Mouse (Mus musculus): Measurements from ENCODE around the gene Wwp2. TPM values are rescaled to one million over a fixed set of nuclear protein-coding genes. Genes with fewer than 3 reads are reported as not detected.

Gene Wwp2
- polyA plus RNA-seq, 1 experiment = 146 TPM

DNA sequence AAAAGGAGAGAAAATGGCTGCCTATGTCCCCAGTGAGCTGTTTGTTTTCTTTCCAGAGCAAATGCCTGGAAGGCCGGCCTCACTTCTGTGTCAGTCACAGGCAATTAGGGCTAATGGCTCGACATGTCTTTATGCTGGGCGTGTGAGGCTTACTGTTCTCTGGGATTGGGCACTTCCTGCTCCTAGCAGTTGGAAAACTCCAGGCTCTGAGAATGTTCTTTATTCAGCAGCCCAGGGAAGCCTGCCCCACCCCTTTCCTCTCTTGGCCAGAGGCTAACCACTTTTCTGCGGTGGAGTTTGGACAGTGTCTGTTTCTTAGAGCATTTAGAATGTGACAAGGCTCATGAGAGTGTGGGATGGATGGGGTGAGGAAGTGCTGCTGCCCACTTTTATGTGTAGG, 83.7 kb downstream of the Wwp2 start:
- H3K27ac ChIP-seq (ENCODE audit: insufficient read depth, low read depth, low read length) = peak overlapping the region; percentile 37; the same call in 1 of the 2 replicates
- 26% methylated on average over 4 of the region's 4 CpGs for WGBS
- H3K4me3 ChIP-seq (ENCODE audit: insufficient read depth, low read depth, low read length) = no peak overlapping the region
- H3K4me1 ChIP-seq (ENCODE audit: control insufficient read depth, insufficient read depth, low read length) = peaks cover 4% of the 10 kb centered on the region; the same call in 1 of the 2 replicates
- TF ChIP-seq POLR2A (IDR thresholded peaks at IDR 0.05; ENCODE audit: insufficient read depth, low read depth, low read length) = no peak
- no peak for TF ChIP-seq CTCF (IDR thresholded peaks at IDR 0.05; ENCODE audit: insufficient read depth, low read depth, low read length)

DNA sequence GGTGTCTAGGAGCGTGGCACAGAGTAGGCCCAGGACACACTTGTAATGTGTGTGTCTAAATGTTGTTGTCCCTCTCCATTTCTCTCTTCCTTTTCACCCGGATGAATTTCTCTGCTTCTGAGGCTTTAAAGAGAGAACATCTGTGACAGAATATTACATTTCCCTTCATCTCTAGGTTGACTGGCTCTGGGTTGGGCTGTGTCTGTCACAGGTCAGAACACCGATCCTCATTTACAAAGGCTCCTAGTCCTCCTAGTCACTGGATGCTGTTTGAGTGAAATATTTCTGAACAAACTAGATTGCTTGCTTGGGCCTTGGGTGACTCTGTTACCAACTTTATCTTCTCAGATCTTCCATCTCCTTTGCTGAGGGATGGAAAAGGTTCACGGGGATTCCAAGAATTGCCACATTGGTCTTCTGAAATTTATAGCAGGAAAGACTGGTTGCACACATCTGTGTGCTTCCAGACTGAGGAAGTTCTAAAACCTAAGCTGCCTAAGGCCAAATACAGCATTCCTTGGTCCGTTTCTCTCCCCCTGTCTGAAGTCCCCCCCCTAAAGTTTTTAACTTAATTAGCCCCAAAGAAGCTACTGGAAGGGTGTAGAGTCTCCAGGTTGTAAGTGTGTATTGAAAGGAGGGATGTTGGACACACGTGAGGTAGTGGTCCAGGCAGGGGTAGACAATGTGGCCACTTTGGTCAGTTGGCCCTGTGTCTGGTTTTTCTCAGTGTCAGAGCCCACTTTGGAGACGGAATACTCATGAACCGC, 85.8 kb downstream of the Wwp2 start:
- no peak for TF ChIP-seq CTCF (IDR thresholded peaks at IDR 0.05; ENCODE audit: insufficient read depth, low read depth, low read length)
- TF ChIP-seq POLR2A (IDR thresholded peaks at IDR 0.05; ENCODE audit: insufficient read depth, low read depth, low read length) = no peak
- H3K4me1 ChIP-seq (ENCODE audit: control insufficient read depth, insufficient read depth, low read length) = peaks cover 4% of the 10 kb centered on the region; the same call in 1 of the 2 replicates
- whole genome bisulfite sequencing = 72% methylated on average over 8 of the region's 8 CpGs
- peak overlapping the region; percentile 4; the same call in 1 of the 2 replicates for H3K27ac ChIP-seq (ENCODE audit: insufficient read depth, low read depth, low read length)
- no peak overlapping the region for H3K4me3 ChIP-seq (ENCODE audit: insufficient read depth, low read depth, low read length)

DNA sequence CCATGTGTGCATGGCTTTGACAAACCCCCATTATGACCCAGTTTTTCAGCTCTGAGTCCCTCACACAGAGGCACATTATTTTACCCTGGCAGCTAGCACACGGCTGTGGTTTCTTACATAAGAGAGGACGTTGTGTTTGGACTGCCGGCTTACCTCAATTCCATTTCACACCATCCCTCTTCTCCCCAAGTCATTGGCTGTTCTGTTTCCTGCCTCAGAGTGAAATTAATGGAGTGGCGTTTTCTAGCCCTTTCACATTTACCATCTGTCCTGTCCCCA, 86.3 kb downstream of the Wwp2 start:
- TF ChIP-seq POLR2A (IDR thresholded peaks at IDR 0.05; ENCODE audit: insufficient read depth, low read depth, low read length) (no peak), CTCF (IDR thresholded peaks at IDR 0.05; ENCODE audit: insufficient read depth, low read depth, low read length) (no peak)
- WGBS = 39% methylated on average over 4 of the region's 4 CpGs
- no peak overlapping the region for H3K4me3 ChIP-seq (ENCODE audit: insufficient read depth, low read depth, low read length)
- H3K4me1 ChIP-seq (ENCODE audit: control insufficient read depth, insufficient read depth, low read length) = peaks cover 4% of the 10 kb centered on the region; the same call in 1 of the 2 replicates
- H3K27ac ChIP-seq (ENCODE audit: insufficient read depth, low read depth, low read length) = 0 out of 2 replicates have a peak overlapping the region, but pooled peaks have one; percentile 4

DNA sequence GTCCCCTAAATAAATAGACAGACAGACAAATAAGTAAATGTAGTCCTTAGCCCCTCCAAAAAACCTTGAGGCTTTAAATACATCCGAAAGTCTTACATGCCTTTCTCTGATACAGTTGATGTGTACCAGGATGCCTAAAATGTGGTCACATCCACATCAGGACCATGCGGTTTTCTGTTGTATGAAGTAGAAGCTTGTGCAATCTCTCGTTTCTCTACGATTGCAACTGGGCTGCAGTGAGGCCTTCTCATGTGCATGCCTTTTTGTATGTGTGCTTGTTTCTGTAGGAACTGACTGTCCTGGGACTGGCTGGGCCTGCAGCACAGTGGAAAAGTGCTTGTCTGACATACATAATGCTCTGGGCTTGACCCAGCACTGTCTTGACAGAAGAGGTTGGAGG, 88.4 kb downstream of the Wwp2 start:
- 92% methylated on average over 4 of the region's 4 CpGs for WGBS
- TF ChIP-seq CTCF (IDR thresholded peaks at IDR 0.05; ENCODE audit: insufficient read depth, low read depth, low read length) = no peak
- no peak for TF ChIP-seq POLR2A (IDR thresholded peaks at IDR 0.05; ENCODE audit: insufficient read depth, low read depth, low read length)
- Histone ChIP-seq H3K4me1 (ENCODE audit: control insufficient read depth, insufficient read depth, low read length) (no peaks in the 10 kb centered on the region), H3K27ac (ENCODE audit: insufficient read depth, low read depth, low read length) (no peak overlapping the region), H3K4me3 (ENCODE audit: insufficient read depth, low read depth, low read length) (no peak overlapping the region)

DNA sequence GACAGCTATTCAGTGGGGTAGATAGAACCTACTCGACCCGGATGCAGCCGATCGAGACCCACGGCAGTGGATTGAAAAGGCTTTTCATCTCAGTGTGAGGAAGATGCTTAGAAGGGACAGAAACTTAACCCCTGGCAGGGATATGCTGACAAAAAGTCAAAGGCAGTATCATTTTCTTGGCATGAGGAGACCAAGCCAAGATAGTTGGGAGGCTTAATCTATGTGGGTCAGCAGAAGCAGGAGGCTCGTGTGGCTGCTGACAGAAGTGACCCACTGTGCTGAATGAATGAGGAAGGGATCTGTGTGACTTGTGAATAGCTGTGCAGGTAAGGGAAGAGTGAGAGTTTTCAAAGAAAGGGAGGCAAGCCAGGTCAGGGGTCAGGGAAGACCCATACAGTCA, 92.6 kb downstream of the Wwp2 start:
- WGBS = 79% methylated on average over 6 of the region's 6 CpGs
- Histone ChIP-seq H3K4me3 (ENCODE audit: insufficient read depth, low read depth, low read length) (no peak overlapping the region), H3K27ac (ENCODE audit: insufficient read depth, low read depth, low read length) (no peak overlapping the region), H3K4me1 (ENCODE audit: control insufficient read depth, insufficient read depth, low read length) (no peaks in the 10 kb centered on the region)
- TF ChIP-seq CTCF (IDR thresholded peaks at IDR 0.05; ENCODE audit: insufficient read depth, low read depth, low read length) (no peak), POLR2A (IDR thresholded peaks at IDR 0.05; ENCODE audit: insufficient read depth, low read depth, low read length) (no peak)

DNA sequence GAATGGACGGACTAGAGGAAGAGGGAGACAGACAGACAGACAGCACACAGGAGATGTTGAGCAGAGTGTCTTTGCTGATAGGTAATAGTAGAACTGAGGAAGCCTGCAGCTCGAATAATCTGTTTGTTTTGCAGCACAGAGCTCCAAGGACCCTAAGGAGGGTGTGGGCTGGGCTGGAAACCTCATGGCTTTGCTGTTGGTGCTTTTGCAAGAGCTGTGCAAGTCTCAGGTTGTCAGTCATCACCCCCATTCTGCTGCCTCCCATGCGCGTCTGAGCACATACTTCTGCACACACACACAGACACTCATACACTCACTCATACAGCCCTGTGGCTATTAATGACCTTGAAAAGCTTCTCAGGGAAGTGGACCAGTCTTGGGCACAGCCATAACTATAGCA, 101.3 kb downstream of the Wwp2 start:
- H3K4me3 ChIP-seq (ENCODE audit: insufficient read depth, low read depth, low read length) = no peak overlapping the region
- no peak overlapping the region for H3K27ac ChIP-seq (ENCODE audit: insufficient read depth, low read depth, low read length)
- no peak for TF ChIP-seq POLR2A (IDR thresholded peaks at IDR 0.05; ENCODE audit: insufficient read depth, low read depth, low read length)
- no peak for TF ChIP-seq CTCF (IDR thresholded peaks at IDR 0.05; ENCODE audit: insufficient read depth, low read depth, low read length)
- 84% methylated on average over 4 of the region's 4 CpGs for WGBS
- no peaks in the 10 kb centered on the region for H3K4me1 ChIP-seq (ENCODE audit: control insufficient read depth, insufficient read depth, low read length)

DNA sequence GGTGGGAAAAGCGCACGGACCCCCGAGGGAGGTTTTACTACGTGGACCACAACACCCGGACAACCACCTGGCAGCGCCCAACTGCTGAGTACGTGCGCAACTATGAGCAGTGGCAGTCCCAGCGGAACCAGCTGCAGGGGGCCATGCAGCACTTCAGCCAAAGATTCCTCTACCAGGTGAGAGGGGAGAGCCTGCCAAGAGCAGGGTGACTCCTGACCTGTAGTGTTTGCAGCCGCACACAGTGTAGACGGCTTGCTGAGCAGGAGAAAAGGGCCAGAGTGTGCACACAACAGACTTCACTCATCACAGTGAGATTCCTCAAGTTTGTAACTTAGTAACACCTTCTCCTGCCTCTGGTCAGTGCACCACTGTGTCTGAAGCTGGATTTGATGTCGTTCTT, 104.5 kb downstream of the Wwp2 start:
- WGBS = 86% methylated on average over 12 of the region's 12 CpGs
- peaks cover 7% of the 10 kb centered on the region for H3K4me1 ChIP-seq (ENCODE audit: control insufficient read depth, insufficient read depth, low read length)
- no peak overlapping the region for H3K27ac ChIP-seq (ENCODE audit: insufficient read depth, low read depth, low read length)
- TF ChIP-seq POLR2A (IDR thresholded peaks at IDR 0.05; ENCODE audit: insufficient read depth, low read depth, low read length) (no peak), CTCF (IDR thresholded peaks at IDR 0.05; ENCODE audit: insufficient read depth, low read depth, low read length) (no peak)
- no peak overlapping the region for H3K4me3 ChIP-seq (ENCODE audit: insufficient read depth, low read depth, low read length)

DNA sequence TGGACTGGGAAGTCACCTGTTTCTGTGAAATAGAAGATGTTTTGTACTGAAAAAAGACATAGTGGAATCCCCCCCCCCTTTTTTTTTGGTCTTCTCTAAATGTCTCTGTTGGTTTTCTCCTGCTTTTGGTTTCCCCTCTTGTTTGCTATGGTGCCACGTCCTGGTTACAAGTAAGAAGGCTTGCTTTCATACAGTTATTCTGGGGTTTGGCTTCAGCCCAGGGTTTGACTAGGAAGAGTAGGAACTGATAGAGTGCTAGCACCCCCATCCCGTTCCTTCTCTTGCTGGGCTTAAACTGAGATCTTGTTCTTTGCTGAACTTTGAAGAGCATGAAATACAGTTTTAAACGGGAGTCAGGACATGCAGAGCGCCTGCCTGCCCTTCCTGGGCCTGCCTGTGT, 105.2 kb downstream of the Wwp2 start:
- WGBS = 59% methylated on average over 4 of the region's 4 CpGs
- Histone ChIP-seq H3K4me1 (ENCODE audit: control insufficient read depth, insufficient read depth, low read length) (peaks cover 8% of the 10 kb centered on the region), H3K4me3 (ENCODE audit: insufficient read depth, low read depth, low read length) (no peak overlapping the region), H3K27ac (ENCODE audit: insufficient read depth, low read depth, low read length) (no peak overlapping the region)
- TF ChIP-seq POLR2A (IDR thresholded peaks at IDR 0.05; ENCODE audit: insufficient read depth, low read depth, low read length) = no peak

DNA sequence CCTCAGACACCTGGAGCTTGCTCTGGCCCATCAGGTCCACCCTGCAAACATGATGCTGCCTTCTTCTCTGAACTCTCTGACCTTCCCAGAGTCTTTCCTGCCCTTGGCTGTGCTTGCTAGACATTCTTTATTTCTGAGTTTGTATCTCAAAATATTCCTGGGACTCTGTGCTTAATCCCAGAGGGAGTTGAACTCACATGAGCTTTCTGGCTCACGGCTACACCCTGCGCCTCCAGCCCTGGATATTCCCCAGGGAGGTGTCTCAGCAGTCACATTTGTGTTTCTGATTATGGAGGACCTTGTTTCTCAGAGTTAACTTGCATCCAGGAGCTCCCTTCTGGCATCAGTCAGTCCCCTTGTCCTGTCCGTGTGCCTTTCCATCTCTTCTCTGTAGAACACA, 106.0 kb downstream of the Wwp2 start:
- H3K4me1 ChIP-seq (ENCODE audit: control insufficient read depth, insufficient read depth, low read length) = peaks cover 15% of the 10 kb centered on the region
- H3K27ac ChIP-seq (ENCODE audit: insufficient read depth, low read depth, low read length) = no peak overlapping the region
- TF ChIP-seq POLR2A (IDR thresholded peaks at IDR 0.05; ENCODE audit: insufficient read depth, low read depth, low read length) = no peak
- TF ChIP-seq CTCF (IDR thresholded peaks at IDR 0.05; ENCODE audit: insufficient read depth, low read depth, low read length) = no peak
- 92% methylated on average over 3 of the region's 3 CpGs for WGBS
- H3K4me3 ChIP-seq (ENCODE audit: insufficient read depth, low read depth, low read length) = no peak overlapping the region
